Mouse (Mus musculus) intestine, embryonic 16.5 days (tissue): ENCODE measurements around the gene Olfr906. TPM values are rescaled to one million over a fixed set of nuclear protein-coding genes. Genes with fewer than 3 reads are reported as not detected.

ENCODE experiments used
- polyA plus RNA-seq: library from polyadenylated mRNA; unstranded; fragments of >200 nt; fragmentation: Nextera tagmentation; extraction: Ambion mirVana; gene quantifications from 2 replicates; pipeline ENCODE4 v1.2.1, GENCODE M21; 2015

Gene Olfr906
- polyA plus RNA-seq, 1 experiment from 2014 or later, result not detected

Other genes starting within 250 kb of the Olfr906 start
- gene Olfr143, start 234.3 kb upstream of the Olfr906 start, polyA plus RNA-seq, result not detected in 2 replicates
- gene Olfr895, start 219.2 kb upstream of the Olfr906 start, polyA plus RNA-seq, result not detected in 2 replicates
- not detected in 2 replicates for gene Olfr896-ps1, start 196.0 kb upstream of the Olfr906 start, polyA plus RNA-seq
- not detected in 2 replicates for gene Olfr25, start 158.0 kb upstream of the Olfr906 start, polyA plus RNA-seq
- not detected in 2 replicates for gene Olfr898, start 138.7 kb upstream of the Olfr906 start, polyA plus RNA-seq
- gene Olfr250, start 120.2 kb upstream of the Olfr906 start, polyA plus RNA-seq, result not detected in 2 replicates
- gene Olfr251, start 110.0 kb upstream of the Olfr906 start, polyA plus RNA-seq, result not detected in 2 replicates
- gene Olfr147, start 85.4 kb upstream of the Olfr906 start, polyA plus RNA-seq, result not detected in 2 replicates
- gene Olfr901, start 57.6 kb upstream of the Olfr906 start, polyA plus RNA-seq, result not detected in 2 replicates
- not detected in 2 replicates for gene Olfr902, start 39.4 kb upstream of the Olfr906 start, polyA plus RNA-seq
- not detected in 2 replicates for gene Olfr904, start 23.9 kb upstream of the Olfr906 start, polyA plus RNA-seq
- not detected in 2 replicates for gene Olfr905, start 16.0 kb upstream of the Olfr906 start, polyA plus RNA-seq
- gene Olfr907, start 8.7 kb downstream of the Olfr906 start, polyA plus RNA-seq, result not detected in 2 replicates
- not detected in 2 replicates for gene Olfr911-ps1, start 34.5 kb downstream of the Olfr906 start, polyA plus RNA-seq
- not detected in 2 replicates for gene Olfr910, start 50.8 kb downstream of the Olfr906 start, polyA plus RNA-seq
- not detected in 2 replicates for gene Olfr912, start 93.1 kb downstream of the Olfr906 start, polyA plus RNA-seq
- not detected in 2 replicates for gene Olfr913, start 105.7 kb downstream of the Olfr906 start, polyA plus RNA-seq
- gene Olfr914, start 118.0 kb downstream of the Olfr906 start, polyA plus RNA-seq, result not detected in 2 replicates
- gene Olfr916, start 172.8 kb downstream of the Olfr906 start, polyA plus RNA-seq, result not detected in 2 replicates
- gene Olfr917, start 178.8 kb downstream of the Olfr906 start, polyA plus RNA-seq, result not detected in 2 replicates
- not detected in 2 replicates for gene Olfr918, start 187.5 kb downstream of the Olfr906 start, polyA plus RNA-seq
- not detected in 2 replicates for gene Olfr919, start 216.6 kb downstream of the Olfr906 start, polyA plus RNA-seq
- 15.4 and 16.3 TPM in 2 replicates for gene Vwa5a, start 231.2 kb downstream of the Olfr906 start, polyA plus RNA-seq